Mouse (Mus musculus) midbrain, embryonic 12.5 days (tissue): ENCODE results near the gene Ptcd3. TPM values are rescaled to one million over a fixed set of nuclear protein-coding genes. Genes with fewer than 3 reads are reported as not detected.
A peak's percentile ranks its signal among the peaks of the same experiment; 100 is the strongest.
"Not testable (repeated sequence)": the region's sequence is repeated elsewhere in the genome, so short reads cannot be mapped to it uniquely, and the experiment has no call there.

ENCODE experiments used
- ATAC-seq: fragments of 200-750 bp; cut with Nextera tagmentation; 2 replicates; pipeline ENCODE4 v1.8.0; 2017; ENCODE audit warnings: low read depth, moderate TSS enrichment, moderate library complexity; ENCODE audit not compliant: low FRiP score
- H3K27ac ChIP-seq: fragments of 300-500 bp; sonication (generic); replicated peaks from 2 replicates; pipeline ENCODE4 v1.5.1; 2016; ENCODE audit warnings: mild to moderate bottlenecking
- H3K27me3 ChIP-seq: fragments of 300-500 bp; sonication (generic); 2 replicates; pipeline ENCODE4 v1.6.1; 2016; ENCODE audit warnings: mild to moderate bottlenecking
- H3K36me3 ChIP-seq: fragments of 300-500 bp; sonication (generic); 2 replicates; pipeline ENCODE4 v1.6.1; 2016
- H3K4me1 ChIP-seq: fragments of 300-500 bp; sonication (generic); 2 replicates; pipeline ENCODE4 v1.6.1; 2016
- H3K4me2 ChIP-seq: fragments of 300-500 bp; sonication (generic); replicated peaks from 2 replicates; pipeline ENCODE4 v1.6.1; 2016; ENCODE audit warnings: mild to moderate bottlenecking, moderate library complexity
- H3K4me3 ChIP-seq: fragments of 300-500 bp; sonication (generic); 2 replicates; pipeline ENCODE4 v1.5.1; 2016; ENCODE audit warnings: mild to moderate bottlenecking
- H3K9ac ChIP-seq: fragments of 300-500 bp; sonication (generic); replicated peaks from 2 replicates; pipeline ENCODE4 v1.6.1; 2016; ENCODE audit warnings: mild to moderate bottlenecking, moderate library complexity
- H3K9me3 ChIP-seq: fragments of 300-500 bp; sonication (generic); 2 replicates; pipeline ENCODE4 v1.6.1; 2016; ENCODE audit warnings: mild to moderate bottlenecking
- WGBS: fragments of 180-500 bp; shearing (Covaris S2); methylation state at CpG from one replicate; pipeline ENCODE4 v1.1.7; 2016; 5-methylcytosine and 5-hydroxymethylcytosine counted together
- polyA plus RNA-seq: library from polyadenylated mRNA; unstranded; fragments of >200 nt; fragmentation: Nextera tagmentation; extraction: Ambion mirVana; gene quantifications from 2 replicates; pipeline ENCODE4 v1.2.1, GENCODE M21; 2016

Ptcd3 gene
- polyA plus RNA-seq, 1 experiment from 2014 or later = 112 TPM

- no peaks in the 10 kb centered on the region for H3K9me3 ChIP-seq
- H3K4me3 ChIP-seq = no peak overlapping the region
- no peaks in the 10 kb centered on the region for H3K4me1 ChIP-seq
- no peak overlapping the region for H3K9ac ChIP-seq
- no peak for ATAC-seq
- H3K4me2 ChIP-seq = no peak overlapping the region
- H3K36me3 ChIP-seq = peaks cover 72% of the 10 kb centered on the region
- no peaks in the 10 kb centered on the region for H3K27me3 ChIP-seq
- H3K27ac ChIP-seq = no peak overlapping the region
Measured at GRCm38 (mm10) chr6:71927911-71928310, 19.4 kb upstream of the Ptcd3 start.

DNA sequence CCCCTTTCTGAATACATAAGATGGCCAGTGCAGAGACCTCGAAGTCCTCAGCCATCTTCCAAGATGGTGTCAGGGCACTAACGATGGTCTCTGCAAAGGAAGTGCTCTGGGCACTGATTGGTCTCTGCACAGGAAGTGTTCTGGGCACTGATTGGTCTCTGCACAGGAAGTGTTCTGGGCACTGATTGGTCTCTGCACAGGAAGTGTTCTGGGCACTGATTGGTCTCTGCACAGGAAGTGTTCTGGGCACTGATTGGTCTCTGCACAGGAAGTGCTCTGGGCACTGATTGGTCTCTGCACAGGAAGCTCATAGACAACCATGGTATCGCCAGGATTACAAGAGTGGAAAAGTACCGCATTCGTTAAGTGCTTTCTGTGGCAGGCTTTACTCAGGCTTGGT, 16.7 kb upstream of the Ptcd3 start:
- not testable (repeated sequence) for H3K4me1 ChIP-seq, H3K4me3 ChIP-seq, H3K9me3 ChIP-seq, H3K27me3 ChIP-seq, H3K27ac ChIP-seq, H3K4me2 ChIP-seq, H3K9ac ChIP-seq, ATAC-seq
- WGBS = 88% methylated on average over 5 of the region's 5 CpGs
- H3K36me3 ChIP-seq = peaks cover 68% of the 10 kb centered on the region

GRCm38 (mm10) chr6:71920752-71921151, 12.2 kb upstream of the Ptcd3 start:
- Histone ChIP-seq H3K36me3 (peaks cover 79% of the 10 kb centered on the region), H3K4me3 (no peak overlapping the region)

GRCm38 (mm10) chr6:71911686-71912450, 3.3 kb upstream of the Ptcd3 start:
- Histone ChIP-seq H3K9me3 (no peaks in the 10 kb centered on the region), H3K9ac (no peak overlapping the region), H3K4me2 (no peak overlapping the region), H3K4me3 (no peak overlapping the region), H3K27me3 (no peaks in the 10 kb centered on the region), H3K36me3 (peaks cover 35% of the 10 kb centered on the region), H3K27ac (no peak overlapping the region), H3K4me1 (peaks cover 7% of the 10 kb centered on the region; the same call in 1 of the 2 replicates)
- ATAC-seq = no peak
- WGBS = 85% methylated on average over 5 of the region's 5 CpGs

More at GRCm38 (mm10) chr6:71920752-71921151, 12.2 kb upstream of the Ptcd3 start:
- Histone ChIP-seq H3K9me3 (no peaks in the 10 kb centered on the region), H3K9ac (no peak overlapping the region), H3K27me3 (no peaks in the 10 kb centered on the region), H3K4me1 (no peaks in the 10 kb centered on the region), H3K27ac (no peak overlapping the region), H3K4me2 (no peak overlapping the region)
- no peak for ATAC-seq
- WGBS = 98% methylated on average over 7 of the region's 7 CpGs

DNA sequence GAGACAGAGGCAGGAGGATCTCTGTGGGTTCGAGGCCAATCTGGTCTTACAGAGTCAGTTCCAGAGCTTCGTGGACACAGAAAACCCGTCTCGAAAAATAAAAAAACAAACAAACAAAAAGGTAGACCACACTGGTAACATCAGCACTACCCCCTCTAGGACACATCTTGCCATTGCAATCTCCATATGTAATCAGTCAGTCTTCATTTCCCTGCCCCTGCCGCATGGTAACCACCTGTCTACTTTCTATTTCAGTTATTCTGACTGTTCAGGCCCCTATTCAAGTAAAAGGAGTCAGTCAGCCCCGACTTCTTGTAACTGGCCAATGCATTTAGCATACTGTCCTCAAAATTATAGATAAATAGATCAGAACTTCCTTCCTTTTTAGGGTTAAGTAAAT, 1.3 kb upstream of the Ptcd3 start:
- no peak for ATAC-seq
- Histone ChIP-seq H3K4me3 (peak overlapping the region; percentile 79), H3K4me2 (peak overlapping the region; percentile 64), H3K27me3 (no peaks in the 10 kb centered on the region), H3K4me1 (peaks cover 9% of the 10 kb centered on the region; the same call in 1 of the 2 replicates), H3K9ac (no peak overlapping the region), H3K27ac (no peak overlapping the region), H3K36me3 (peaks cover 35% of the 10 kb centered on the region), H3K9me3 (no peaks in the 10 kb centered on the region)
- 88% methylated on average over 6 of the region's 6 CpGs for WGBS

DNA sequence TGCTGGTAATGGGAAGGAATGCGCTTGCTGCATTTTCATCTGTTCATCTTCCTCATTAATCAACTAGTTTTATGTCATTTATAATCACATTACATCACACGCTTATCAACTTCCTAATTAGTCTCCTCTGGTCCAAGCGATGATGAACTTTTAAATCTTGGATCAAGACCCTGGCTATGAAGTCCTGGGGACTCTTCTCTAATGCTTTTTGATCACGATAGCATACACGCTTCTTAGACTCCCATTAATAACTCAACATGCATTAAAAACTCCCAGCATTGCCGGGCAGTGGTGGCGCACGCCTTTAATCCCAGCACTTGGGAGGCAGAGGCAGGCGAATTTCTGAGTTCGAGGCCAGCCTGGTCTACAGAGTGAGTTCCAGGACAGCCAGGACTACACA, 834 bp upstream of the Ptcd3 start:
- Histone ChIP-seq H3K9me3 (no peaks in the 10 kb centered on the region), H3K4me2 (peak overlapping the region; percentile 64), H3K27me3 (no peaks in the 10 kb centered on the region), H3K4me1 (peaks cover 9% of the 10 kb centered on the region; the same call in 1 of the 2 replicates), H3K27ac (no peak overlapping the region), H3K4me3 (peak overlapping the region; percentile 79), H3K9ac (peak overlapping the region; percentile 69), H3K36me3 (peaks cover 37% of the 10 kb centered on the region)
- 30% methylated on average over 10 of the region's 10 CpGs for WGBS
- peak; percentile 28; the same call in 1 of the 2 replicates for ATAC-seq

GRCm38 (mm10) chr6:71907702-71908235, 781 bp downstream of the Ptcd3 start:
- no peaks in the 10 kb centered on the region for H3K9me3 ChIP-seq
- ATAC-seq = no peak
- WGBS = 10% methylated on average over 4 of the region's 4 CpGs
- peaks cover 44% of the 10 kb centered on the region for H3K36me3 ChIP-seq
- peak overlapping the region; percentile 69 for H3K9ac ChIP-seq
- no peaks in the 10 kb centered on the region for H3K27me3 ChIP-seq
- peak overlapping the region; percentile 79 for H3K4me3 ChIP-seq
- peaks cover 9% of the 10 kb centered on the region; the same call in 1 of the 2 replicates for H3K4me1 ChIP-seq
- H3K27ac ChIP-seq = no peak overlapping the region
- peak overlapping the region; percentile 64 for H3K4me2 ChIP-seq

GRCm38 (mm10) chr6:71893263-71893662, 15.3 kb downstream of the Ptcd3 start:
- peaks cover 93% of the 10 kb centered on the region for H3K36me3 ChIP-seq
- no peaks in the 10 kb centered on the region for H3K27me3 ChIP-seq
- no peak overlapping the region for H3K4me3 ChIP-seq
- no peaks in the 10 kb centered on the region for H3K9me3 ChIP-seq
- no peak overlapping the region for H3K27ac ChIP-seq
- no peak overlapping the region for H3K4me2 ChIP-seq
- ATAC-seq = no peak
- WGBS = 92% methylated on average over 4 of the region's 4 CpGs
- H3K4me1 ChIP-seq = no peaks in the 10 kb centered on the region
- H3K9ac ChIP-seq = no peak overlapping the region

DNA sequence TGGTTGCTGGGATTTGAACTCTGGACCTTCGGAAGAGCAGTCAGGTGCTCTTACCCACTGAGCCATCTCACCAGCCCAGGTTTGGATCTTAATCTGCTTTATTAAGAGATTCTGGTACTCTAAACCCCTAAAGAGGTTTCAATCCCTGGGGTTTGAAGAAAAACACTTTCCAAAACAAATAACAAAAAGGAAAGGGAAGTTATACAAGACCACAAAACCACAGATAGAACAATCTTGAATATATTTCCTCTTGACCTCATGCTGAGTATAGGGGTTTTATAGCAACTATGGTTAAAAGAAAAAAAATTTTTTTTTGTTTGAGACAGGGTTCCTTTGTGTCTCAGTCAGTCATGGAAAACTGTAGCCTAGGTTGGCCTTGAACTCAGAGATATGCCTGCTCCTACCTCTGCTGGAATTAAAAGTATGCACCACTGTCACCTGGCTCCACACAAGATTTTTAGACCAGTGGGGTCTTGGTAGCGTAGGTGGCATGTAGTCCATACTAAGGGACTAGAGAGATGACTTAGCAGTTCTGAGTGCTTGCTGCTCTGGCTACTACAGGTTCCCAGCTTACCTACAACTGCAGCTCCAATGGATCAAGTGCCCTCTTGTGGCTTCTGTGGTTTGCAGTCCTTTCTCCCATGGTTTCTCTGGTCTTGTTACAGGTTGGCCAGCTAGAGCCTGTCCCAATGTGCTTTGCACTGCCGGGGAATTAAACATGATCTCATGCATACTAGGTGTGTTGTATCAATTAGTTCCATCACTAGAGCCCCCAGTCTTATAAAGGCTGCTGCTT, 30.4 kb downstream of the Ptcd3 start:
- Histone ChIP-seq H3K27me3 (no peaks in the 10 kb centered on the region), H3K36me3 (peaks cover 85% of the 10 kb centered on the region), H3K4me2 (no peak overlapping the region), H3K27ac (no peak overlapping the region), H3K9ac (no peak overlapping the region), H3K4me1 (no peaks in the 10 kb centered on the region), H3K4me3 (no peak overlapping the region), H3K9me3 (no peaks in the 10 kb centered on the region)
- 95% methylated on average over 3 of the region's 3 CpGs for WGBS
- no peak for ATAC-seq

GRCm38 (mm10) chr6:71871396-71871795, 37.2 kb downstream of the Ptcd3 start:
- WGBS = 95% methylated on average over 9 of the region's 9 CpGs
- no peak overlapping the region for H3K9ac ChIP-seq
- H3K9me3 ChIP-seq = no peaks in the 10 kb centered on the region
- no peaks in the 10 kb centered on the region for H3K27me3 ChIP-seq
- H3K27ac ChIP-seq = no peak overlapping the region
- H3K4me2 ChIP-seq = no peak overlapping the region
- ATAC-seq = no peak
- H3K4me3 ChIP-seq = no peak overlapping the region
- no peaks in the 10 kb centered on the region for H3K4me1 ChIP-seq
- peaks cover 76% of the 10 kb centered on the region for H3K36me3 ChIP-seq

GRCm38 (mm10) chr6:71868809-71869208, 39.7 kb downstream of the Ptcd3 start:
- WGBS = 96% methylated on average over 1 of the region's 1 CpGs
- Histone ChIP-seq H3K36me3 (peaks cover 78% of the 10 kb centered on the region), H3K4me2 (no peak overlapping the region), H3K4me1 (no peaks in the 10 kb centered on the region), H3K27ac (no peak overlapping the region), H3K27me3 (no peaks in the 10 kb centered on the region), H3K9ac (no peak overlapping the region), H3K9me3 (no peaks in the 10 kb centered on the region), H3K4me3 (no peak overlapping the region)
- ATAC-seq = no peak

GRCm38 (mm10) chr6:71867751-71868150, 40.8 kb downstream of the Ptcd3 start:
- ATAC-seq = no peak
- H3K36me3 ChIP-seq = peaks cover 80% of the 10 kb centered on the region
- no peak overlapping the region for H3K9ac ChIP-seq
- H3K27me3 ChIP-seq = no peaks in the 10 kb centered on the region
- no peaks in the 10 kb centered on the region for H3K9me3 ChIP-seq
- H3K4me2 ChIP-seq = no peak overlapping the region
- 93% methylated on average over 2 of the region's 2 CpGs for WGBS
- no peak overlapping the region for H3K4me3 ChIP-seq
- no peaks in the 10 kb centered on the region for H3K4me1 ChIP-seq
- no peak overlapping the region for H3K27ac ChIP-seq
